7 mouse cellular contexts compared by ENCODE assay signal in genomic region chr5:110106140-110106871, GRCm38 (mm10). TPM values are rescaled to one million over a fixed set of nuclear protein-coding genes. Genes with fewer than 3 reads are reported as not detected.
A peak's percentile ranks its signal among the peaks of the same experiment; 100 is the strongest.
DNase-seq lines count a peak whose midpoint lies in the region; ATAC-seq and TF ChIP-seq lines count a peak whose summit lies in the region.

No protein-coding gene starts in this region.

- peaks cover 6% of the 10 kb centered on the region; the same call in 1 of the 2 replicates for H3K79me2 ChIP-seq in liver, adult 2 months (ENCODE audit: control insufficient read depth, insufficient read depth, low read length)

- H3K36me3 ChIP-seq in liver, adult 2 months (ENCODE audit: control insufficient read depth, insufficient read depth, low read length): peaks cover 9% of the 10 kb centered on the region; the same call in 1 of the 2 replicates
- peaks cover 41% of the 10 kb centered on the region for H3K36me3 ChIP-seq in heart, embryonic 16.5 days (ENCODE audit: control insufficient read depth, insufficient read depth)
- H3K36me3 ChIP-seq in liver, embryonic 12.5 days: peaks cover 45% of the 10 kb centered on the region
- peaks cover 7% of the 10 kb centered on the region for H3K36me3 ChIP-seq in splenic B cell, adult 2 months (ENCODE audit: control insufficient read depth, insufficient read depth, low read length, poor library complexity, severe bottlenecking)

- no peak for DNase-seq in liver, adult 2 months (ENCODE audit: extremely low read depth, low read depth, low spot score)
- no peak for DNase-seq in liver
- DNase-seq in cerebellum, postnatal 14 days: peak; percentile 40 to 46
- DNase-seq in splenic B cell, adult 2 months (ENCODE audit: low read depth, low spot score): peak; percentile 19

- no peak overlapping the region for H3K9ac ChIP-seq in liver, adult 2 months (ENCODE audit: low read depth, low read length)
- peak overlapping the region; percentile 94; the same call in 1 of the 2 replicates for H3K9ac ChIP-seq in heart, embryonic 16.5 days (ENCODE audit: low read length)
- peak overlapping the region; percentile 86; the same call in 1 of the 2 replicates for H3K9ac ChIP-seq in liver, embryonic 12.5 days

- 95% methylated on average over 26 of the region's 26 CpGs for WGBS in liver, adult 2 months
- WGBS in heart, embryonic 16.5 days: 96% methylated on average over 26 of the region's 26 CpGs
- 91% methylated on average over 26 of the region's 26 CpGs for WGBS in liver, embryonic 12.5 days (ENCODE audit: insufficient replicate concordance)

- H3K9me3 ChIP-seq in heart, embryonic 16.5 days (replicated peaks; ENCODE audit: control insufficient read depth, low read length): no peaks in the 10 kb centered on the region
- H3K9me3 ChIP-seq in liver, embryonic 12.5 days (replicated peaks): no peaks in the 10 kb centered on the region

- H3K4me2 ChIP-seq in heart, embryonic 16.5 days (ENCODE audit: low read depth, low read length): peak overlapping the region; percentile 92
- H3K4me2 ChIP-seq in liver, embryonic 12.5 days: peak overlapping the region; percentile 97

- peak overlapping the region; percentile 85; the same call in 1 of the 2 replicates for H3K4me3 ChIP-seq in liver, adult 2 months (ENCODE audit: insufficient read depth, low read depth, low read length)
- peak overlapping the region; percentile 92 for H3K4me3 ChIP-seq in heart, embryonic 16.5 days (ENCODE audit: low read length)
- peak overlapping the region; percentile 86 for H3K4me3 ChIP-seq in liver, embryonic 12.5 days

- peaks cover 12% of the 10 kb centered on the region for H3K4me1 ChIP-seq in liver, adult 2 months (ENCODE audit: control insufficient read depth, insufficient read depth, low read length)
- peaks cover 23% of the 10 kb centered on the region for H3K4me1 ChIP-seq in heart, embryonic 16.5 days (ENCODE audit: control insufficient read depth, insufficient read depth, low read length)
- H3K4me1 ChIP-seq in liver, embryonic 12.5 days: peaks cover 44% of the 10 kb centered on the region

- ATAC-seq in heart, embryonic 16.5 days (replicated peaks; ENCODE audit: extremely low read depth, insufficient read depth, low FRiP score): no peak
- no peak for ATAC-seq in liver, embryonic 12.5 days
- ATAC-seq in inflammation-experienced regulatory T-cells, adult 6 months: no peak

- no peak for TF ChIP-seq POLR2A in liver, adult 2 months (IDR thresholded peaks at IDR 0.05; ENCODE audit: extremely low read depth, insufficient read depth, low read length)

- no peaks in the 10 kb centered on the region for H3K27me3 ChIP-seq in liver, adult 2 months (ENCODE audit: control insufficient read depth, insufficient read depth, low read length)
- no peaks in the 10 kb centered on the region; the same call in 1 of the 2 replicates for H3K27me3 ChIP-seq in heart, embryonic 16.5 days (ENCODE audit: control insufficient read depth, insufficient read depth, low read length)
- peaks cover 5% of the 10 kb centered on the region for H3K27me3 ChIP-seq in liver, embryonic 12.5 days (replicated peaks)
- no peaks in the 10 kb centered on the region for H3K27me3 ChIP-seq in splenic B cell, adult 2 months (ENCODE audit: control insufficient read depth, insufficient read depth, low read length, poor library complexity, severe bottlenecking)

- H3K27ac ChIP-seq in liver, adult 2 months (replicated peaks; ENCODE audit: insufficient read depth, low read depth, low read length): no peak overlapping the region
- H3K27ac ChIP-seq in heart, embryonic 16.5 days (ENCODE audit: low read length): no peak overlapping the region
- no peak overlapping the region for H3K27ac ChIP-seq in liver, embryonic 12.5 days

- no peak for TF ChIP-seq CTCF in liver, adult 2 months (IDR thresholded peaks at IDR 0.05; ENCODE audit: low read depth, low read length)

RNA-seq across cellular contexts. Expression of gene Gtpbp6, which starts 1.7 kb away (rescaled TPM):
- total RNA-seq in liver, adult 2 months (2014; rRNA removed): 9.0 and 10.7 TPM in 2 replicates
- polyA plus RNA-seq in liver, adult 2 months (2012; rRNA removed): 32.9 and 45.2 TPM in 2 replicates
- 19.6 and 22.5 TPM in 2 replicates for polyA plus RNA-seq in heart, embryonic 16.5 days (2015; fragmentation: Nextera tagmentation; extraction: Ambion mirVana)
- polyA plus RNA-seq in liver, embryonic 12.5 days (2016; fragmentation: Nextera tagmentation; extraction: Ambion mirVana): 13.7 and 17.5 TPM in 2 replicates
- polyA plus RNA-seq in inflammation-experienced regulatory T-cells, adult 6 months (2017; shearing (Covaris generic)): 10 to 100 TPM; 12.3 to 15.1 (median 13.5) TPM

RNA-seq across cellular contexts. Expression of gene Zfp605, which starts 3.6 kb away (rescaled TPM):
- 2.5 and 2.6 TPM in 2 replicates for total RNA-seq in liver, adult 2 months (2014; rRNA removed)
- polyA plus RNA-seq in liver, adult 2 months (2012; rRNA removed): 0.19 and 0.32 TPM in 2 replicates
- 2.0 and 2.7 TPM in 2 replicates for polyA plus RNA-seq in heart, embryonic 16.5 days (2015; fragmentation: Nextera tagmentation; extraction: Ambion mirVana)
- 1.9 and 2.0 TPM in 2 replicates for polyA plus RNA-seq in liver, embryonic 12.5 days (2016; fragmentation: Nextera tagmentation; extraction: Ambion mirVana)
- 1 to 10 TPM; 2.7 to 4.5 (median 4.4) TPM for polyA plus RNA-seq in inflammation-experienced regulatory T-cells, adult 6 months (2017; shearing (Covaris generic))

RNA-seq across cellular contexts. Expression of gene Plcxd1, which starts 6.5 kb away (rescaled TPM):
- total RNA-seq in liver, adult 2 months (2014; rRNA removed): 0.13 and 0.92 TPM in 2 replicates
- polyA plus RNA-seq in liver, adult 2 months (2012; rRNA removed): 0.62 and 2.0 TPM in 2 replicates
- 0.90 and 1.2 TPM in 2 replicates for polyA plus RNA-seq in heart, embryonic 16.5 days (2015; fragmentation: Nextera tagmentation; extraction: Ambion mirVana)
- polyA plus RNA-seq in liver, embryonic 12.5 days (2016; fragmentation: Nextera tagmentation; extraction: Ambion mirVana): 0.57 and 0.82 TPM in 2 replicates
- polyA plus RNA-seq in inflammation-experienced regulatory T-cells, adult 6 months (2017; shearing (Covaris generic)): 1 to 10 TPM in 1 of 3 experiments, under 1 TPM in 2; 0.54 to 1.7 (median 0.75) TPM

RNA-seq across cellular contexts. Expression of gene Gm35315, which starts 12.1 kb away (rescaled TPM):
- 1.7 and 2.9 TPM in 2 replicates for total RNA-seq in liver, adult 2 months (2014; rRNA removed)
- 0.20 and 0.26 TPM in 2 replicates for polyA plus RNA-seq in liver, adult 2 months (2012; rRNA removed)
- polyA plus RNA-seq in heart, embryonic 16.5 days (2015; fragmentation: Nextera tagmentation; extraction: Ambion mirVana): 0.51 and 0.75 TPM in 2 replicates
- polyA plus RNA-seq in liver, embryonic 12.5 days (2016; fragmentation: Nextera tagmentation; extraction: Ambion mirVana): 1.8 and 2.4 TPM in 2 replicates
- 1 to 10 TPM; 1.2 to 2.9 (median 1.7) TPM for polyA plus RNA-seq in inflammation-experienced regulatory T-cells, adult 6 months (2017; shearing (Covaris generic))

RNA-seq across cellular contexts. Expression of gene Chfr, which starts 29.3 kb away (rescaled TPM):
- 17.3 and 18.4 TPM in 2 replicates for total RNA-seq in liver, adult 2 months (2014; rRNA removed)
- polyA plus RNA-seq in liver, adult 2 months (2012; rRNA removed): 19.8 and 19.9 TPM in 2 replicates
- 27.3 and 28.7 TPM in 2 replicates for polyA plus RNA-seq in heart, embryonic 16.5 days (2015; fragmentation: Nextera tagmentation; extraction: Ambion mirVana)
- 29.1 and 30.5 TPM in 2 replicates for polyA plus RNA-seq in liver, embryonic 12.5 days (2016; fragmentation: Nextera tagmentation; extraction: Ambion mirVana)
- polyA plus RNA-seq in inflammation-experienced regulatory T-cells, adult 6 months (2017; shearing (Covaris generic)): 10 to 100 TPM; 33.8 to 56.1 (median 45.1) TPM

Comparison
In these comparisons a context has a peak if more than half of its experiments do, and no peak if none do; other contexts are left out.
1. DNase-seq: peak in cerebellum, postnatal 14 days (2 of 2) and splenic B cell, adult 2 months (single experiment); none in liver, adult 2 months (single experiment) and liver (single experiment).
2. Peak in every context shown above with its lines, with median percentiles within 50 percentile points of each other: H3K4me3 ChIP-seq.